Mouse (Mus musculus) cerebellum, postnatal 10 days (tissue): ENCODE data around the gene Zbtb20.
"Not testable (repeated sequence)": the region's sequence is repeated elsewhere in the genome, so short reads cannot be mapped to it uniquely, and the experiment has no call there.

Experiments used
- DNase-seq, 2 experiments: peaks; one replicate each; pipeline ENCODE4 v3.0.0; 2021; ENCODE audit warnings: mixed read lengths in 2 of 2

The Zbtb20 gene

GRCm38 (mm10) chr16:42911326-42911725 lies 35.6 kb downstream of the Zbtb20 start:
- no peak for DNase-seq

DNA sequence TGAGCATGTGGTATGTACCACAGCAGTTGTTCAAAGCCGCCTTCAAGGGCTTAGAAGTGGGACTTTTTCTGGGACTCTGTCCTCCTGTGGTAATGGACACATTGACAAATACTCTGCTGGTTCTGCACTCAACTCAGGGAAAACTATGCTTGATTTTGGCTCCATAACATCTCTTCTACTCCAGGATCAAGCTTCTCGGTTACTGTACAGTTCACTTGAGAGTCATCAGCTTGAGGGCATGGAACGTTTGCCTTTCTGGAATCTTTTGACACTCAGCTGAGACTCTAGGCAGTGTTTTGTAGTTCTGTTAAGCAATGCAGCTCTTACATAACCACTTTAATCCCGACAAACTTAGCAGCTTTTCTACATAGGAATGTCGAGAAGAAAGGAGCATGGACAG lies 36.1 kb downstream of the Zbtb20 start:
- no peak for DNase-seq

- no peak for DNase-seq
Observed at GRCm38 (mm10) chr16:42913291-42913690, 37.6 kb downstream of the Zbtb20 start.

- peak; percentile 82 to 83 for DNase-seq
Observed at GRCm38 (mm10) chr16:42914457-42915085, 38.9 kb downstream of the Zbtb20 start.

GRCm38 (mm10) chr16:42919992-42920760 lies 44.5 kb downstream of the Zbtb20 start:
- no peak for DNase-seq

DNA sequence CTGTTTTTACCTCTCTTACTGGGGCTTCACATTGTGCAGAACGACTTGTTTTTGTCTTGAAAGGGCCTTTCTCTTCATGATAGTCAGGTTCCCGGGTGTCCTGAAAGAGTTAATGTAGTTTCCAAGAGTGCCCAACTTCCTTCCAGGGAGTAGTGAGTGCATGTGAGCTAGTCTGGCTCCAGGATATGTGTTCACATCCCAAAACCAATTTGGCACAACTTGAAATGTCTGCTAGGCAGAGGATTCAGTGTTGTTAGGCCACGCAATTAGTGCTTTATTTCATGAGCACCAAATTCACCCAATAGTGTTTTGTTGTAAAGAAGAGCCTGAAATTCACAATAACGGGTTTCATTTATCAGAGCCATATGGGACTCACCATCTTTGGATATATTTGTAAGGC lies 45.8 kb downstream of the Zbtb20 start:
- peak in 1 of 2 experiments; percentile 23 for DNase-seq

- no peak for DNase-seq
Observed at GRCm38 (mm10) chr16:42938211-42938610, 62.5 kb downstream of the Zbtb20 start.

DNA sequence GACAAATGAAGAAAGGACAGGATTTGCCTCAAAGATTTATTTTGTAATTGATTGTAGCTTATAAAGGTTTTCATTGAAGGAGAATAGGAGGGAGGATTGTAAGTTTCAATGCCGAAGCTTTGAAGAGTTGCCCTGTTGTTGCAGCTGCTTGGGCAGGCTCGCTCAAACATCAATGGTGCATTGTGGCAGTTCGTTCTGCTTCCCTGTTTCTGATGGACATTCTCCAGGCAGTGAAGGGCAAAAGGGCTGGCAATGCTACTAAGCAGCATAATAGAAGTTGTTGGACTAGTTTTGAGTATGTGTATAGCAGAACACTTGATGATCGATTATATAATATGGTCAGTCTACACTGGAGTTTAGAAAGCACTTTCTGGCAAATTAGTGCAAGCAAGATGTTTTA lies 71.3 kb downstream of the Zbtb20 start:
- peak; percentile 14 to 19 for DNase-seq

DNA sequence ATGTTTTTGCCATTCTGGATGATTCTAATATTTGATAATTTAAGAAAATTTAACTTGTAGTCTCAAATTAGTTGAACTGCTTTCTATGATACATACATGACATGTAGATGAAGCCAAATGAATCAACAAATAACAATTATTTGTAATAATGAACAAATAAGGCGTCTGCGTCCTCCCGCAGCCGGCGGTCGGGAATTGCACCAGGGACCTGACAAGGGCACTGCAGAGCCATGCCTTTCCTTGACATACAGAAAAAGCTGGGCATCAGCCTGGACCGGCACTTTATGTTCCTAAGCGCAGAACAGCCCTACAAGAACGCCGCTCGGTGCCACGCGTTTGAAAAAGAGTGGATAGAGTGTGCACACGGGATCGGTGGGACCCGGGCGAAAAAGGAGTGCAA lies 79.7 kb downstream of the Zbtb20 start:
- DNase-seq = not testable (repeated sequence)

DNA sequence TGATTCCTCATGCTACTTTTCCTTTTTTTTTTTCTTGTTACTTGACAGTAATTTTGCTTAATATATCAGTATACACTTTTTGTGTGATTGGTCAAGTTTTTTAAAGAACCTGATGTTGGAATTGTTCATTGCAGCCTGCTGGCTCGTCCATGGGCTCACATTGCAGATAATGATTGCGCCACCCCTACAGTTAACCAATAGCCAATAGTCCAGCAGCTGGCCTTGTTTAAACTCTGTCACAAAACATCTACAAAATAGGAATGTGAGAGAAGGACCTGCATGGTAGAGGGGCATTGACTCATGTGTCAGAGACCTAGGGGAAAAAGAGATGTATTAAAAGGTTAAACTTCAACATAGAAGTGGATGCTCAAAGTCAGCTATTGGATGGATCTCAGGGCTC lies 97.2 kb downstream of the Zbtb20 start:
- no peak for DNase-seq

GRCm38 (mm10) chr16:42998896-42999295 lies 123.2 kb downstream of the Zbtb20 start:
- no peak for DNase-seq

- peak; percentile 34 to 47 for DNase-seq
Observed at GRCm38 (mm10) chr16:43026351-43026750, 150.7 kb downstream of the Zbtb20 start.

- no peak for DNase-seq
Observed at GRCm38 (mm10) chr16:43029243-43029642, 153.6 kb downstream of the Zbtb20 start.

GRCm38 (mm10) chr16:43035709-43036108 lies 160.0 kb downstream of the Zbtb20 start:
- no peak for DNase-seq

- no peak for DNase-seq
Observed at GRCm38 (mm10) chr16:43036510-43036909, 160.8 kb downstream of the Zbtb20 start.

GRCm38 (mm10) chr16:43037320-43037719 lies 161.6 kb downstream of the Zbtb20 start:
- no peak for DNase-seq

DNA sequence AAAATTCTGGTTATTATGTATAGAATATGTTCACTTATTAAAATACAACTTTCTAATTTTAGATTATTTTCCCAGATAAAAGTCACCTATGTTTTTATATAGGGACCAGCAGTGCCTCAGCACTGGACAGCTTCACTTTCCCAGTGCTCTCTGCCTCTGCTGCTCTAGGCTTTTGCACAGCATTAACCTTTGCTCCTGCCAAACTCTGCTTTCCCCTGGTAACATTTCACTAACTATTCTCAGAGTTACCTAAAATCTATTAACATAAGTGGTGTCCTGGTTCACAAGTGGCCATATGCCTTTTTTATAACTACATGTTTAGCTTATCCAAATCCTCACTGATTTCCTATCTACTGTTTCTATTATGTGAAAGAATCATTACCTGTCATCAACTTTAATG lies 169.9 kb downstream of the Zbtb20 start:
- DNase-seq = no peak

- DNase-seq = peak; percentile 8 to 12
Observed at GRCm38 (mm10) chr16:43046686-43047085, 171.0 kb downstream of the Zbtb20 start.

- no peak for DNase-seq
Observed at GRCm38 (mm10) chr16:43069666-43070295, 194.1 kb downstream of the Zbtb20 start.

DNA sequence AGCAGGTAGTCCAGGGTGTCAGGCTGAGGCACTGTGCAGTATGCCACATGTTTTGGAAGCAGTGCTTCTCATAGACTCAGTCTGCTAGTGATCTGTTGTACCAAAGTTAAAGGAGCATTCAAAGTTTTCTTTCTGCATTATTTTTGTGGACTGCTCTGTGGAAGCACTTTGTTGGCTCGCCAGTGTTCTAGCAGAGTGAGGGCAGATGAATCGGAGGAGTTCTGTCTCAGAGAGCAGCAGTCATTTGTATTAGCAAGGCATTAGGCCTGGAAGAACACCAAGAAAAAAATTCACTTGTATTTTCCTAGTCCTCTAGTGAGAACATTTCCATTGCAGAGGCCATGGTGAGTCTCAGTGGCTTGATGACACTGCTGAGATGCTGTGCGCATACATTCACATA lies 196.2 kb downstream of the Zbtb20 start:
- no peak for DNase-seq

GRCm38 (mm10) chr16:43072818-43073594 lies 197.3 kb downstream of the Zbtb20 start:
- no peak for DNase-seq

DNA sequence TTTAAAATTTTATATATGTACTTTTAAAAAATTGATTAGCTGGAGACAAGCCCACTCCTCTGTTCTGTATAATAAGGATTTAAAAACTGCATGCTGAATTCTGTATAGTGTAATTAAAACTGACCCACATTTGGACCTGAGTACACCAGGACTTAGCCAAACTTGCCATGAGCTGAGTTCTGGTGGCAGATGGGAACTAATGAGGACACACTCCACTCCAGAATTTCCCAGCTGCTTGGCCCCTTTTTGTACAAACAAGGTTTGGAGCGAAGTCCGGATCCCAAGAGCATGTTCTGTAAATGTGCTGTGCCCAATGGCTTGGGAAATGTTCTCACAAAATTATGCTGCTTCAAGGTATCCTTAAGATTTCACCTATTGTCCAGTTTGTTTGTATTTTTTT lies 204.7 kb downstream of the Zbtb20 start:
- DNase-seq = peak; percentile 75 to 78
